ENCODE assay signal across 9 mouse cellular contexts in genomic region chr6:82915889-82916288, GRCm38 (mm10). TPM values are rescaled to one million over a fixed set of nuclear protein-coding genes. Genes with fewer than 3 reads are reported as not detected.
DNase-seq lines count a peak whose midpoint lies in the region; ATAC-seq lines count a peak whose summit lies in the region.
"Had no signal": no experiment of that assay in that cellular context is flagged by ENCODE, and none has a peak within 500 bp of the region (broad histone marks: within the 10 kb centered on the region; RNA-seq: fewer than 3 reads in every experiment).

No protein-coding gene starts in this region.

- DNase-seq in forebrain, embryonic 11.5 days (ENCODE audit: low spot score): peak; percentile 80
- peak; percentile 57 for DNase-seq in midbrain, embryonic 10.5 days (ENCODE audit: low spot score)
- DNase-seq in adrenal gland, postnatal 25 days: peak; percentile 50
- peak; percentile 59 for DNase-seq in embryo, embryonic 9.5 days (ENCODE audit: extremely low spot score)
- DNase-seq in liver, embryonic 13.5 days: peak; percentile 35
- DNase-seq in right cerebral cortex, postnatal 4 days: peak; percentile 72

- H3K9me3 ChIP-seq in forebrain, embryonic 11.5 days (ENCODE audit: control insufficient read depth, low read length): no peaks in the 10 kb centered on the region
- no peaks in the 10 kb centered on the region for H3K9me3 ChIP-seq in forebrain, embryonic 13.5 days (replicated peaks)
- no peaks in the 10 kb centered on the region for H3K9me3 ChIP-seq in midbrain, embryonic 10.5 days (replicated peaks)
- no peaks in the 10 kb centered on the region for H3K9me3 ChIP-seq in midbrain, embryonic 15.5 days
- no peaks in the 10 kb centered on the region for H3K9me3 ChIP-seq in liver, embryonic 13.5 days (replicated peaks)
- H3K9me3 ChIP-seq: neural tube, embryonic 13.5 days had no signal

- no peak overlapping the region for H3K9ac ChIP-seq in forebrain, embryonic 11.5 days (ENCODE audit: low read length)
- H3K9ac ChIP-seq in forebrain, embryonic 13.5 days: no peak overlapping the region
- no peak overlapping the region for H3K9ac ChIP-seq in midbrain, embryonic 15.5 days
- H3K9ac ChIP-seq in liver, embryonic 13.5 days: no peak overlapping the region
- H3K9ac ChIP-seq: neural tube, embryonic 13.5 days had no signal

- no peak for ATAC-seq in forebrain, embryonic 11.5 days (replicated peaks; ENCODE audit: low FRiP score)
- no peak for ATAC-seq in forebrain, embryonic 13.5 days
- ATAC-seq in midbrain, embryonic 15.5 days (replicated peaks): no peak
- no peak for ATAC-seq in liver, embryonic 13.5 days (ENCODE audit: low read depth)

- H3K4me1 ChIP-seq in forebrain, embryonic 11.5 days (replicated peaks; ENCODE audit: control insufficient read depth, insufficient read depth, low read length): no peaks in the 10 kb centered on the region
- no peaks in the 10 kb centered on the region for H3K4me1 ChIP-seq in forebrain, embryonic 13.5 days
- H3K4me1 ChIP-seq in midbrain, embryonic 10.5 days: no peaks in the 10 kb centered on the region
- no peaks in the 10 kb centered on the region for H3K4me1 ChIP-seq in midbrain, embryonic 15.5 days
- no peaks in the 10 kb centered on the region; the same call in 1 of the 2 replicates for H3K4me1 ChIP-seq in liver, embryonic 13.5 days (replicated peaks)
- H3K4me1 ChIP-seq: neural tube, embryonic 13.5 days had no signal

- no peak overlapping the region for H3K27ac ChIP-seq in forebrain, embryonic 11.5 days (ENCODE audit: low read depth, low read length)
- no peak overlapping the region for H3K27ac ChIP-seq in forebrain, embryonic 13.5 days
- no peak overlapping the region for H3K27ac ChIP-seq in midbrain, embryonic 10.5 days (replicated peaks)
- no peak overlapping the region for H3K27ac ChIP-seq in midbrain, embryonic 15.5 days
- H3K27ac ChIP-seq in liver, embryonic 13.5 days: no peak overlapping the region
- H3K27ac ChIP-seq: neural tube, embryonic 13.5 days had no signal

- H3K36me3 ChIP-seq in forebrain, embryonic 11.5 days (ENCODE audit: control insufficient read depth, insufficient read depth, low read length): no peaks in the 10 kb centered on the region
- H3K36me3 ChIP-seq in forebrain, embryonic 13.5 days (ENCODE audit: poor library complexity, severe bottlenecking): no peaks in the 10 kb centered on the region; the same call in 1 of the 2 replicates
- no peaks in the 10 kb centered on the region for H3K36me3 ChIP-seq in midbrain, embryonic 10.5 days
- peaks cover 17% of the 10 kb centered on the region; the same call in 1 of the 2 replicates for H3K36me3 ChIP-seq in midbrain, embryonic 15.5 days (replicated peaks)
- no peaks in the 10 kb centered on the region for H3K36me3 ChIP-seq in liver, embryonic 13.5 days

- no peak overlapping the region for H3K4me2 ChIP-seq in forebrain, embryonic 11.5 days (ENCODE audit: low read depth, low read length, severe bottlenecking)
- no peak overlapping the region for H3K4me2 ChIP-seq in forebrain, embryonic 13.5 days
- H3K4me2 ChIP-seq in midbrain, embryonic 15.5 days: no peak overlapping the region
- H3K4me2 ChIP-seq in liver, embryonic 13.5 days: no peak overlapping the region
- H3K4me2 ChIP-seq: neural tube, embryonic 13.5 days had no signal

- WGBS in forebrain, embryonic 11.5 days: 17% methylated on average over 3 of the region's 3 CpGs
- 21% methylated on average over 3 of the region's 3 CpGs for WGBS in forebrain, embryonic 13.5 days
- 13% methylated on average over 3 of the region's 3 CpGs for WGBS in midbrain, embryonic 10.5 days
- 22% methylated on average over 3 of the region's 3 CpGs for WGBS in midbrain, embryonic 15.5 days
- 7% methylated on average over 3 of the region's 3 CpGs for WGBS in liver, embryonic 13.5 days (ENCODE audit: insufficient replicate concordance)

- H3K4me3 ChIP-seq in forebrain, embryonic 11.5 days (ENCODE audit: low read depth, low read length): no peak overlapping the region
- H3K4me3 ChIP-seq in forebrain, embryonic 13.5 days: no peak overlapping the region
- no peak overlapping the region for H3K4me3 ChIP-seq in midbrain, embryonic 10.5 days
- H3K4me3 ChIP-seq in midbrain, embryonic 15.5 days: no peak overlapping the region
- H3K4me3 ChIP-seq in liver, embryonic 13.5 days (replicated peaks): no peak overlapping the region
- H3K4me3 ChIP-seq: neural tube, embryonic 13.5 days had no signal

- H3K27me3 ChIP-seq in forebrain, embryonic 11.5 days (ENCODE audit: control insufficient read depth, insufficient read depth, low read length): no peaks in the 10 kb centered on the region
- no peaks in the 10 kb centered on the region for H3K27me3 ChIP-seq in forebrain, embryonic 13.5 days
- H3K27me3 ChIP-seq in midbrain, embryonic 10.5 days (ENCODE audit: low read depth, poor library complexity, severe bottlenecking): 0 out of 2 replicates have a peak, but pooled peaks cover 8% of the 10 kb centered on the region
- H3K27me3 ChIP-seq in midbrain, embryonic 15.5 days (replicated peaks): no peaks in the 10 kb centered on the region
- peaks cover 23% of the 10 kb centered on the region for H3K27me3 ChIP-seq in liver, embryonic 13.5 days
- H3K27me3 ChIP-seq: neural tube, embryonic 13.5 days had no signal

RNA-seq across cellular contexts. Expression of gene Sema4f, which starts 23.7 kb away (rescaled TPM):
- polyA plus RNA-seq in forebrain, embryonic 11.5 days (2014; fragmentation: Nextera tagmentation; extraction: Ambion mirVana): 2.0 and 2.2 TPM in 2 replicates
- polyA plus RNA-seq in forebrain, embryonic 13.5 days (2015; fragmentation: Nextera tagmentation; extraction: Ambion mirVana): 5.9 and 7.3 TPM in 2 replicates
- polyA plus RNA-seq in midbrain, embryonic 10.5 days (2016; fragmentation: Nextera tagmentation; extraction: Ambion mirVana): 2.0 and 2.4 TPM in 2 replicates
- 20.3 and 21.7 TPM in 2 replicates for polyA plus RNA-seq in midbrain, embryonic 15.5 days (2015; fragmentation: Nextera tagmentation; extraction: Ambion mirVana)
- total RNA-seq in adrenal gland, postnatal 25 days (2021): 1.00 and 1.4 TPM in 2 replicates
- polyA plus RNA-seq in liver, embryonic 13.5 days (2015; fragmentation: Nextera tagmentation; extraction: Ambion mirVana): 0.05 TPM in 1 of 2 replicates, not detected in the other

RNA-seq across cellular contexts. Expression of gene M1ap, which starts 30.8 kb away (rescaled TPM):
- polyA plus RNA-seq in forebrain, embryonic 11.5 days (2014; fragmentation: Nextera tagmentation; extraction: Ambion mirVana): 0.35 and 0.39 TPM in 2 replicates
- not detected in 2 replicates for polyA plus RNA-seq in forebrain, embryonic 13.5 days (2015; fragmentation: Nextera tagmentation; extraction: Ambion mirVana)
- 0.09 and 0.23 TPM in 2 replicates for polyA plus RNA-seq in midbrain, embryonic 10.5 days (2016; fragmentation: Nextera tagmentation; extraction: Ambion mirVana)
- polyA plus RNA-seq in midbrain, embryonic 15.5 days (2015; fragmentation: Nextera tagmentation; extraction: Ambion mirVana): 0.22 TPM in 1 of 2 replicates, not detected in the other
- not detected in 2 replicates for total RNA-seq in adrenal gland, postnatal 25 days (2021)
- polyA plus RNA-seq in liver, embryonic 13.5 days (2015; fragmentation: Nextera tagmentation; extraction: Ambion mirVana): 10.3 and 15.7 TPM in 2 replicates
- polyA plus RNA-seq: neural tube, embryonic 13.5 days had no signal
